Mouse (Mus musculus) liver, adult (tissue): Measurements from ENCODE around the gene Cd177.
"Not testable (repeated sequence)": the region's sequence is repeated elsewhere in the genome, so short reads cannot be mapped to it uniquely, and the experiment has no call there.

Source experiments
- GATA4 ChIP-seq: IDR thresholded peaks from 2 replicates; pipeline ENCODE4 v1.6.1; 2014; ENCODE audit warnings: mild to moderate bottlenecking, low read length; ENCODE audit not compliant: insufficient replicate concordance

Cd177 gene

GRCm38 (mm10) chr7:24726808-24727207, 33.3 kb downstream of the Cd177 start, which contains the start of gene Gm4763:
Gm4763 (minus strand) TSS chr7:24726908.
- TF ChIP-seq GATA4 = not testable (repeated sequence)

- no peak for TF ChIP-seq GATA4
Measured at GRCm38 (mm10) chr7:24715039-24715438, 45.1 kb downstream of the Cd177 start.

- no peak for TF ChIP-seq GATA4
Measured at GRCm38 (mm10) chr7:24708832-24709292, 51.2 kb downstream of the Cd177 start, which contains the start of gene BC049730. BC049730 (plus strand) TSS chr7:24709242.
